Mouse (Mus musculus): ENCODE measurements at regions not wholly inside any gene's neighbourhood (a gene's known extent, or its start where the extent isn't known, plus 50 kb on each side); places are given as distances from the start of the nearest gene placed in this dataset.
"Not testable (repeated sequence)": the region's sequence is repeated elsewhere in the genome, so short reads cannot be mapped to it uniquely, and the experiment has no call there.

DNA sequence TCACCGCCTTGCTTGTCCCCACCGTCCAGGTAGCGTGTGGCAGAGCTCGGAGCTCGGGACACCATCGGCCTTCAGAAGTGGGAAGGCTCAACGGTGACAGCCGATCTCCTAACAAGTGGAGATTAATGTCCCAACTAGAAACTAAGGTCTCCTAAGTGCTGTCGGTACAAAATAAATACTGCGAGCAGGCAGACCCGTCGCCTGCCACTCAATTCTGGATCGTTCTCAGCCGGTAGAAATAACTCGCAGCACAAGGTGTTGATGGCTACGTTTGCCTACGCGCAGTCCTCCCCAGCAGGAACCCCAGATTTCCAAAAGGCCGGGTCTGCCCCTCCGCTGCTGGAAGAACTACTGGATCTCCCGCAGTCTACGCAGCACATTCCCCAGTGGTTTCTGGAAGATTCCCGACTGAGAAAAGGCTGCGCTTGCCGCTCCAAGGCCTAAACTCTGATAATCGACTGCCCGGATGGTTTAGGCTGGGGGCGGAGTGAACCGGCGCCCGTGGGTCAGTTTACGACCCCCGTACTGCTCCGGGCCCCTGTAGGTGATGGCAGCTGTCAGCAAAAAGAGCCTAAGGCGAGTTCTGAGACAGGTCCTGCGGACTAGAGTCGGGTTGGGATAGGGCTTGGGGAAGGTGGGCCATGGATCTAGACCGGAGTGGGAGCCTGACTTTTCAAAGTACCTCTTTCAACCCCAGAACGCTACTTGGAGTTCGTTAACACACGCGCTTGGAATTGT lies 85.7 kb downstream of the Nr2f2 start:
- Histone ChIP-seq H3K4me3 (peak overlapping the region; percentile 39), H3K4me1 (peaks cover 59% of the 10 kb centered on the region), H3K27ac (peak overlapping the region; percentile 66), H3K27me3 (ENCODE audit: poor library complexity, severe bottlenecking) (peaks cover 98% of the 10 kb centered on the region), H3K9me3 (no peaks in the 10 kb centered on the region), H3K36me3 (replicated peaks) (no peaks in the 10 kb centered on the region)
- peak; percentile 59 for DNase-seq (ENCODE audit: extremely low spot score, low spot score)
- under 1% methylated on average over 42 of the region's 42 CpGs for WGBS

GRCm38 (mm10) chr7:70279927-70280642 lies 86.5 kb downstream of the Nr2f2 start:
- DNase-seq (ENCODE audit: extremely low spot score, low spot score): peak; percentile 59

GRCm38 (mm10) chr7:70279101-70279500 lies 87.4 kb downstream of the Nr2f2 start:
- DNase-seq (ENCODE audit: extremely low spot score, low spot score): no peak
- Histone ChIP-seq H3K4me3 (no peak overlapping the region), H3K27ac (no peak overlapping the region), H3K4me1 (peaks cover 53% of the 10 kb centered on the region), H3K27me3 (ENCODE audit: poor library complexity, severe bottlenecking) (peaks cover 82% of the 10 kb centered on the region), H3K9me3 (no peaks in the 10 kb centered on the region), H3K36me3 (replicated peaks) (no peaks in the 10 kb centered on the region; the same call in 1 of the 2 replicates)
- WGBS: 0% methylated on average over 3 of the region's 3 CpGs

More at GRCm38 (mm10) chr7:70279927-70280642, 86.5 kb downstream of the Nr2f2 start:
- peaks cover 91% of the 10 kb centered on the region for H3K27me3 ChIP-seq (ENCODE audit: poor library complexity, severe bottlenecking)
- H3K36me3 ChIP-seq (replicated peaks): no peaks in the 10 kb centered on the region; the same call in 1 of the 2 replicates
- H3K4me3 ChIP-seq: peak overlapping the region; percentile 39
- H3K9me3 ChIP-seq: no peaks in the 10 kb centered on the region
- WGBS: under 1% methylated on average over 31 of the region's 31 CpGs
- peak overlapping the region; percentile 66 for H3K27ac ChIP-seq
- peaks cover 53% of the 10 kb centered on the region for H3K4me1 ChIP-seq

- Histone ChIP-seq H3K4me1 (peaks cover 23% of the 10 kb centered on the region), H3K9me3 (no peaks in the 10 kb centered on the region), H3K27me3 (ENCODE audit: poor library complexity, severe bottlenecking) (peaks cover 51% of the 10 kb centered on the region), H3K4me3 (no peak overlapping the region), H3K27ac (no peak overlapping the region), H3K36me3 (replicated peaks) (no peaks in the 10 kb centered on the region; the same call in 1 of the 2 replicates)
- DNase-seq (ENCODE audit: extremely low spot score, low spot score): no peak
- 78% methylated on average over 2 of the region's 2 CpGs for WGBS
Measured at GRCm38 (mm10) chr7:70276078-70276477, 90.5 kb downstream of the Nr2f2 start.

- Histone ChIP-seq H3K27me3 (ENCODE audit: poor library complexity, severe bottlenecking) (peaks cover 34% of the 10 kb centered on the region), H3K4me3 (no peak overlapping the region), H3K9me3 (no peaks in the 10 kb centered on the region), H3K4me1 (peaks cover 5% of the 10 kb centered on the region; the same call in 1 of the 2 replicates), H3K27ac (no peak overlapping the region), H3K36me3 (replicated peaks) (no peaks in the 10 kb centered on the region; the same call in 1 of the 2 replicates)
- DNase-seq (ENCODE audit: extremely low spot score, low spot score): no peak
- WGBS: 66% methylated on average over 2 of the region's 2 CpGs
Measured at GRCm38 (mm10) chr7:70274312-70274711, 92.2 kb downstream of the Nr2f2 start.

GRCm38 (mm10) chr7:70267075-70267474 lies 99.5 kb downstream of the Nr2f2 start:
- H3K27ac ChIP-seq: no peak overlapping the region
- H3K4me1 ChIP-seq: no peaks in the 10 kb centered on the region
- no peaks in the 10 kb centered on the region for H3K9me3 ChIP-seq
- no peak for DNase-seq (ENCODE audit: extremely low spot score, low spot score)
- WGBS: 74% methylated on average over 4 of the region's 4 CpGs
- no peak overlapping the region for H3K4me3 ChIP-seq
- H3K36me3 ChIP-seq (replicated peaks): no peaks in the 10 kb centered on the region
- H3K27me3 ChIP-seq (ENCODE audit: poor library complexity, severe bottlenecking): no peaks in the 10 kb centered on the region

- no peak for DNase-seq (ENCODE audit: extremely low spot score, low spot score)
- no peaks in the 10 kb centered on the region for H3K27me3 ChIP-seq (ENCODE audit: poor library complexity, severe bottlenecking)
- no peaks in the 10 kb centered on the region for H3K4me1 ChIP-seq
- no peaks in the 10 kb centered on the region for H3K9me3 ChIP-seq
- H3K27ac ChIP-seq: no peak overlapping the region
- no peaks in the 10 kb centered on the region for H3K36me3 ChIP-seq (replicated peaks)
- WGBS: 94% methylated on average over 4 of the region's 4 CpGs
- no peak overlapping the region for H3K4me3 ChIP-seq
Measured at GRCm38 (mm10) chr7:70256806-70257205, 109.7 kb downstream of the Nr2f2 start.

DNA sequence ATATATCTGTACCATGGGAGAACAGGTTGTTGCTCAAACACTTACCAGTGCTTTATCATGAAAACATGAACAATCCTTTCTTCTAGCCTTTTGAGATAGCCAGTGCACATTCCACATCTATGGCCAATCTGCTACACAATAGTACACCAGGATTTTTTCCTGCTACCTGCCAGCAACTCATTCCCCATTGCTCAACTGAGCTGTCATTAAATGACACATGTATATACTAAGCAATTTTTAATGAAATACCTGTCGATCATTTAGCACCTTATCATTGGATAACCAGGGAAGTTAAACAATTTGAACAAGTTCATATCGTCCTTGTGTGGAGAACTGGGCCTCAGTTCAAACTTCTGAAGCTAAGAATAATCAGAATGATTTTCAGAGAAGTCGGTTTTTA lies 111.5 kb downstream of the Nr2f2 start:
- WGBS: 89% methylated on average over 3 of the region's 3 CpGs
- no peaks in the 10 kb centered on the region for H3K9me3 ChIP-seq

DNA sequence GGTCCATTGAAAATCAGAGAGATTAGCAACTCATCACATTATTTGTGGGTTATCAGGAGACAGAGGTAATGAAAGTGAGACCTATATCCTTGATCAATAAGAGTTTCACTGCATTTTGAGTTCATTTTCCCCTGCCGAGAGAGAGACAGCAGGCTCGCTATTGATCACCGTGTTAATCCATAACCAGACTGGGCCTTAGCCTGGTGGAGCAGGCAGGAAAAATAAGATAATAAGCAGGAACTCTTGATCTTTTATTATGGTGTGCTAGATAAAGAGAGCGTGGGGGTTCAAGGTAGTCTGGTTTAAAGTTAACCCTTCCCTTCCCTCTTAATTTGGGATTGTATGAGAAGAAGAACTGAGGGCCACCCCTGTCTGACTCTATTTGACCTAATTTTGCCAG lies 113.3 kb downstream of the Nr2f2 start:
- Histone ChIP-seq H3K27ac (no peak overlapping the region), H3K4me1 (no peaks in the 10 kb centered on the region), H3K4me3 (no peak overlapping the region), H3K36me3 (replicated peaks) (no peaks in the 10 kb centered on the region), H3K27me3 (ENCODE audit: poor library complexity, severe bottlenecking) (0 out of 2 replicates have a peak, but pooled peaks cover under 1% of the 10 kb centered on the region), H3K9me3 (no peaks in the 10 kb centered on the region)
- DNase-seq (ENCODE audit: extremely low spot score, low spot score): no peak
- WGBS: 88% methylated on average over 4 of the region's 4 CpGs

More for the DNA sequence above, 111.5 kb downstream of the Nr2f2 start:
- H3K36me3 ChIP-seq (replicated peaks): no peaks in the 10 kb centered on the region
- H3K27me3 ChIP-seq (ENCODE audit: poor library complexity, severe bottlenecking): no peaks in the 10 kb centered on the region
- H3K27ac ChIP-seq: no peak overlapping the region
- H3K4me3 ChIP-seq: no peak overlapping the region
- no peak for DNase-seq (ENCODE audit: extremely low spot score, low spot score)
- no peaks in the 10 kb centered on the region for H3K4me1 ChIP-seq

- not testable (repeated sequence) for H3K27ac ChIP-seq; H3K36me3 ChIP-seq (replicated peaks); DNase-seq (ENCODE audit: extremely low spot score, low spot score); H3K4me1 ChIP-seq; H3K9me3 ChIP-seq; H3K27me3 ChIP-seq (ENCODE audit: poor library complexity, severe bottlenecking); H3K4me3 ChIP-seq
- WGBS: 93% methylated on average over 9 of the region's 9 CpGs
Measured at GRCm38 (mm10) chr7:70239059-70239458, 127.5 kb downstream of the Nr2f2 start.

DNA sequence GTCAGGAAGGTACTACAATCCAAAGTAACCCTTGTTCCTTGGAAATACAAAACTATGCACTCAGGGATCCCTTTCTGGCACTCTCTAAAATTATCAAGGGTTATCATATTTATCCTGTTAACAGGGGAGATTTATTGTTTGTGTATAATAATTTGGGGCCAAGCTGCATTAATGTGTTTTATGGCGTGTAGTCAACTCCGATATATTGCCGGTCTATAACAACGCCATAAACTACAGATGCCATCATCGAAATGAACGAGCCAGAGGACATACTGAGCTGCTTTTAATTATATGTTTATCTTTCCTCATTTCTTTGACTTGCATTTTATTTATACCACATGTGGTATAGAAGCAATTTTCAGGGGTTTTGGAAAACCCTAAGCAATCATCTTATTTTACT lies 147.2 kb downstream of the Nr2f2 start:
- Histone ChIP-seq H3K4me3 (no peak overlapping the region), H3K27me3 (ENCODE audit: poor library complexity, severe bottlenecking) (no peaks in the 10 kb centered on the region), H3K27ac (no peak overlapping the region), H3K36me3 (replicated peaks) (no peaks in the 10 kb centered on the region), H3K9me3 (no peaks in the 10 kb centered on the region), H3K4me1 (peaks cover 8% of the 10 kb centered on the region; the same call in 1 of the 2 replicates)
- DNase-seq (ENCODE audit: extremely low spot score, low spot score): no peak
- WGBS: 96% methylated on average over 6 of the region's 6 CpGs

- no peak overlapping the region for H3K27ac ChIP-seq
- H3K4me3 ChIP-seq: no peak overlapping the region
- DNase-seq (ENCODE audit: extremely low spot score, low spot score): no peak
- no peaks in the 10 kb centered on the region for H3K36me3 ChIP-seq (replicated peaks)
- H3K27me3 ChIP-seq (ENCODE audit: poor library complexity, severe bottlenecking): no peaks in the 10 kb centered on the region
- H3K4me1 ChIP-seq: no peaks in the 10 kb centered on the region
- no peaks in the 10 kb centered on the region for H3K9me3 ChIP-seq
- 96% methylated on average over 2 of the region's 2 CpGs for WGBS
Measured at GRCm38 (mm10) chr7:70217137-70217536, 149.4 kb downstream of the Nr2f2 start.

- no peaks in the 10 kb centered on the region for H3K4me1 ChIP-seq
- no peak overlapping the region for H3K27ac ChIP-seq
- H3K27me3 ChIP-seq (ENCODE audit: poor library complexity, severe bottlenecking): no peaks in the 10 kb centered on the region
- H3K4me3 ChIP-seq: no peak overlapping the region
- no peak for DNase-seq (ENCODE audit: extremely low spot score, low spot score)
- no peaks in the 10 kb centered on the region for H3K9me3 ChIP-seq
- 73% methylated on average over 4 of the region's 4 CpGs for WGBS
- H3K36me3 ChIP-seq (replicated peaks): no peaks in the 10 kb centered on the region
Measured at GRCm38 (mm10) chr7:70213970-70214520, 152.5 kb downstream of the Nr2f2 start.

All from forebrain, embryonic 10.5 days (tissue).